Mouse (Mus musculus) brain, embryonic 18.5 days (tissue): ENCODE data around the gene Dmtf1.

Experiments used
- DNase-seq: peaks from one replicate; pipeline ENCODE4 v3.0.0-alpha.2; 2012; ENCODE audit warnings: low read depth, low spot score

Gene Dmtf1

DNA sequence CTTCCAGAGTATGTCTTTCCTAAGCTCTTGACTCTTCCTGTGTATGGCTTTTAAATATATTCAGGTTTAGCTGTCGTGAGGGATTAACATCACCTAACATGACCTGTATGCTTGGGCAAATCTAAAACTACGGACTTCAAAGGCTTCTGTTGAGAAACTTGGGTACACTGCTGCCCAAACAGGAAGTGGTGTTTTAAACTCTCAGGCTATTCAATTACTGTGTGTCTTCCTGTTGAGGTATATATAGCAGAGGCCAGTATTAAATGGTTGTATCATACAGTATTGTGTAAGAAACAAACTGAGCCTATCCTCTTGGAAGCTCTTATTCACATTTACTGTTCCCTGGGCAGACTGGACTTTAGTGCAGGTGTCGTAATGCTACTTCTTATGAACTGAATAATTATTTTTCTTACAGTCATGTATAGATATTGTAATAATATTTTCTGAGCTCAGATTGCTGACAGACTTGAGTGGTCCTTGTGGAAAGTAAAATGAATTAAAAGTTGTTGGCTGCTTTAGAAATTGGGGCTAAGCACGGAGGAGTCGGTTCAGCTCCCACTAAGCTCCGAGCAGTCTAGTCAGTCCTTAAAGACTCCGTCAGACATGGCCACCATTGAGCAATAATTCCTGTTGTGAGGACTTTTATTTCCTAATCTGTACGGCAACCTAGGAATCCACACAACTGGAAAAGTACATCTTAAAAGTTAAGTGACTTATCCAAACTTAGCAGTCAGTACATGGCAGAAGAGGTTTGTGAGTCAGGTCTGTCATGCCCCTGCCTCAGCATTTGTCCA lies 54.1 kb downstream of the Dmtf1 start:
- DNase-seq = no peak

- DNase-seq = no peak
These were observed 54.8 kb downstream of the Dmtf1 start for GRCm38 (mm10) chr5:9106806-9107205.

DNA sequence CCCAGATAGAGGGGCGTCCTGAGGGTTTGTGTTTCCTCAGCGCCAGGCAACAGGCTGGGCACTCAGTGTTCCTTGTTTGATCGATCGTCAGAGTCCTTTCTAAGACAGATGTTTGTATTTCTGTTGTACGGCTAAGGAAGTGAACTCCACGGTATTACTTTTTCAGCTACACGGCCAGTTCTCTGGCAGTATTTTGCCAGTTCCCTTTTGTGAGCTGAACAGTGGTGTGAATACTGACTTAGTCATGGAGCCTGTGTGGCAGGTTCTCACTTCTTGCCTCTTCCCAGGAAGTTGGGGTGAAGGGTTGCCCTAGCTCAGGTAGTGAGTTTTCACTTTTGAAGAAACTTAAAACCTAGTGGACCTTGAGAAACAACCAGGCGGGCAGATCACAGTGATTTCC lies 57.6 kb downstream of the Dmtf1 start:
- DNase-seq = no peak

DNA sequence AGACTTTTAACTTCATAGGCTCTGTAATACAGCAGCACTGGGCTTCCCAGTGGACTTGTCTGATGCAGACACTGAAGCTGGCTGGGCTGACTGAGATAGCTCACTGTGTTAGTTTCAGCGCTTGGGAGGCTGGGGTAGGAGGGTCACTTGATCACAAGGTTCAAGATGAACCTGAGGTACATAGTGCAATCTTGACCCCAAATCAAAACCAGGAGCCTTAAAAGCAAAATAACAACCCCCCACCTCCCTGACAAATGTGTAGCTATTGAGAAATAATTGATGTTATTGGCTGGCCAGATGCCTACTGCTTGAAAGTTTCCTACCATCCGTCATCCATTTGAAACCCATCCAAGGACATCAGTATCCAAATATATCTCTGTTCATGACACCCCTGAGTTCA lies 58.9 kb downstream of the Dmtf1 start:
- DNase-seq = no peak

- DNase-seq = no peak
These were observed 60.5 kb downstream of the Dmtf1 start for GRCm38 (mm10) chr5:9100849-9101801.

- peak; percentile 50 for DNase-seq
These were observed 61.2 kb downstream of the Dmtf1 start, which contains the start of gene Tmem243 for GRCm38 (mm10) chr5:9100207-9100848. Gene Tmem243 (plus strand): TSS chr5:9100668.

DNA sequence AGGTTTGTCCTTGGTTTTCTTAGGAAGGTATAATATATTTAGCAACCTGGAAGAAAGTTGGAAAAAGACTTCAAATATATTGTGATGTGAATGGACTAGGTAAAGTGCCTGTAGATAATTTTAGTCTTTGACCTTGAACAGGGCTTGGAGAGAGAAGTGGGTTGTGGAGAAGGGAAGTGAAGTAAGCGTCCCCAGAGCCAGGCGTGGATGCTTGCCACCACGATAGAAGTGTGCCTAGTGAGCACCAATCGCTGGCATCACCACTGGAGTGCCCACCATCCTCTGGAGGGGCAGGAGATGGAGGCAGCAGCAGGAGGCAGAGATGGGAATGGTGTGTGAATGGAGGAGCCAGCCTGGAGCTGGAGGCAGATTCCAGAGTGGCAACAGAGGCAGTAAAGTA lies 68.1 kb downstream of the Dmtf1 start:
- DNase-seq = no peak

GRCm38 (mm10) chr5:9092716-9093115 lies 68.9 kb downstream of the Dmtf1 start:
- DNase-seq = no peak

DNA sequence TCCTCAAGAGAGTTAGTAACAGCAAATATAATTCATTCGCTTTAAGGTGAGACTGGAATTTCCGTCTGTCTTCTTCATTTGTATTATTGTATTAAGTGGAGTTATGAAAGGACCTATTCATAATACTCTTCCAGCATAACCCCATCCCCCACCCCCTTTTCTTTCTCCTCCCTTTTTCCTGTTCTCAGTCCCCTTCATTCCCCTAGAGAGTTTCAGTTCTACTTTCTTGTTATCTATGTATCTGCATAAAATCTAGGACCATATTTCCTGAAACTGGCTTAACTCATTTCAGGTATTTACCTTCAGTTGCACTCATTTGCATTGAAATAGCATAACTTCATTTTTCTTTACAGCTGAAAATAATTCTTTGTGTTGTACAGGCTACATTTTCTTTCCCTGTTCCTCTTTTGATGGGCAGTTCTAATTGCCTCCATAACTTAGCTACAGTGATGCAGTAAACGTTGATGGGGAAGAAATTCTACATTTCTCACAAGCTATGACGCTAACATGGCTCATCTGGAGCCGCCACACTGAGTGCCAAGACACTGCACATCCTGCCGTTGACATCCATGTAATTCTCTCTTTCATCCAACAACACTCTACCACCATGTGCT lies 71.0 kb downstream of the Dmtf1 start:
- DNase-seq = no peak

DNA sequence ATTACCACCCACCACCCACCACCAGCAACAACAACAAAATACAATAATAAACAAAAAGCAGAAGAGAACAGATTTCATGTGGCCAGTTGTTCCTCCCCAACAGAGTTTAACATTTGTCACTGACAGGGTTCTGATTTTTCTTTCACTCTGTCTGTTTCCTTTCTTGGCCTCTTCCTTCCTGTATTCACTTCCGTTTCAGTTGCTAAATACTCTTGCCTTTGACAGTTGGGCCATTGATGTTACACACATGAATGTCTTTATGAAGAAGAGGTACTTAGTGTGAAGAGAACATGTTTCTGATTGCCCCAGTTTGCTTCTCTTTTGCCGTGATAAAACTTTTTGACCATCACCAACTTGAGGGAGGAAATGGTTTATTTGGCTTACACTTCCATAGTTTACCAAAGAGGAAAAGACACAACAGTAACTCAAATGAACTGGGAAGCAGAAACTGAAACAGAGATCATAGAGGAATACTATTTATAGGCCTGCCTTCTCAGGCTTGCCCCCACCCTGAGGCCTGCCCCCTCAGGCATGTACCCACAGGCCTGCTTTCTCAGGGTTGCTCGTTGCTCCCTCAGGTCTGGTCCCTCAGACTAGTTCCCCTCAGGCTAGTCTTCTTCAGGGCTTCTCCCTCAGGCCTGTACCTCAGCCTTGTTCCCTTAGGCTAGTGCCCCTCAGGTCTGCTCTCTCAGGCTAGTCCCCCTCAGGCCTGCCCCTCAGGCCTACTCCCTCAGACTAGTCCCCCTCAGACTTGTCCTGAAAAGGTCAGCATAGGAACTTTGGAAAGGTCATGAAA lies 74.5 kb downstream of the Dmtf1 start:
- DNase-seq = no peak

DNA sequence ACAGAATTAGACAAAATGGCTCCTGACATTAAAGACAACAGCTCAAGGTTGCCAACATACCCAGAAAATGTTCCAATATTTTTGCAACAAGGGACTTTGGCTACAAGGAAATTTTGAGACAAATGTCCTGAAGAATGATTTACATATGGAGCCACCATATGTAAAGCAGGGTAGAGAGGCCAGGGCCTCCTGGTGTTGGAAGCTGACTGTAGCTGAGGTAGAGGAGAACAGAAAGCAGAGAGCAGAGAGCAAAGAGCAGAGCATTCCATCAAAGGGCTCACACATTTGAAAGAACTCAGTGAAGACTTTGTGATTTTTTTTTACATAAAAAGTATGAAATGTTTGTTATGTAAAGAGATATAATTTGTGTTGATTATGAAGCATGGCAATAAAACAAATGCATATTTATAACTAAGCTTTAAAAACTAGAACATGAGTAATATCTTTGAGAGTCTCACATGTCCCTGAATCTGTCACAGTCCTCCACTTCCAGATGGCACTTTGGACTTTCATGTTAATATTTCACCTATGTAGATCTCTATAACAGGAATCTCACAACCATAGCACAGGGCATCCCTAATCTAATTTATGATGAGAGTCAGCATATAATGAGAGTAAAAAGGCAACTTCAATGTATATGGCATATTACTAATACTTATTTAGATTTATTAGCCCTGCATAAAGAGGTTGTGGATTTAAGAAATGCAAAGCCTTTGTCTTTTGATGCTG lies 81.6 kb downstream of the Dmtf1 start:
- no peak for DNase-seq

GRCm38 (mm10) chr5:9073177-9073854 lies 88.3 kb downstream of the Dmtf1 start:
- no peak for DNase-seq

DNA sequence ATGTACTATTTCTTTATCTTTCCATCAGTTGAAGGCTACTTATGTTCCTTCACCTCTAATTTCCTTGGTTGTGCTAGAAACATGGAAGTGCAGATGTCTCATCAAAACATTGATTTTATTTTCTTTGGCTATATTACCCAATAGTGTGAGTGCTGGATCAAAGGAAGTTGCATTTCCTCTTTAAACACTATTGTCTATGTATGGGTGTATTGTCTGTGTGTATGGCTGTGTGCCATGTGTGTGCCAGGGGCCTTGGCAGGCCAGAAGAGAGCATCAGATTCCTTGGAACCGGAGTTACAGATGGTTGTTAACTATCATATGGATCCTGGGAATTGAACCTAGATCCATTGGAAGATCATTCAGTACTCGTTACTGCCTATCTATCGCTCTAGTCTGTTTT lies 90.2 kb downstream of the Dmtf1 start:
- no peak for DNase-seq

- DNase-seq = no peak
These were observed 91.9 kb downstream of the Dmtf1 start for GRCm38 (mm10) chr5:9069599-9070209.

- DNase-seq = no peak
These were observed 92.7 kb downstream of the Dmtf1 start for GRCm38 (mm10) chr5:9068886-9069285.
